Mouse (Mus musculus) bone marrow, adult 2 months (tissue): ENCODE data around the gene Ptbp3.

Experiments used
- CTCF ChIP-seq: fragments of 200-500 bp; IDR thresholded peaks from 2 replicates; pipeline ENCODE4 v1.5.1; 2011; ENCODE audit warnings: low read length, control low read depth; ENCODE audit not compliant: control insufficient read depth, insufficient read depth
- POLR2A ChIP-seq: fragments of 200-500 bp; IDR thresholded peaks from 2 replicates; pipeline ENCODE4 v1.6.1; 2011; ENCODE audit warnings: low read depth, mild to moderate bottlenecking, control low read depth, low read length, borderline replicate concordance; ENCODE audit not compliant: control insufficient read depth

DNA sequence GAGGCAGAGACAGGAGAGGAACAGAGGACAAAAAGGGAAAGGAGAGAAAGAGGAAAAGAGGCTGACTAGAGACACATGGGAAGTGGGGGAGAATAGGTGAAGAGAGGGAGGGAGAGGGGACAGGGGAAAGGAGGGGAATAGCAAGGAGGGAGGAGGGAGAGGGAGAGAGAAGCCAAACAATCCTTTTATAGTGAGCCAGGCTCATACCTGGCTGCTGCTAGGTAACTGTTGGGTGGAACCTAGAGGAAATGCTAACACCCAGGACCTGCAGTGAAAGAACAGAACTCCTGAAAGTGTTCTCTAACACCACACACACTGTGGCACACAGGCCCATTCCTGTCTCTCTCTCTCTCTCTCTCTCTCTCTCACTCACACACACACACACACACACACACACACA, 126.4 kb downstream of the Ptbp3 start:
- no peak for TF ChIP-seq POLR2A
- TF ChIP-seq CTCF = no peak
